Mouse (Mus musculus): ENCODE measurements around the gene Ndufs7. TPM values are rescaled to one million over a fixed set of nuclear protein-coding genes. Genes with fewer than 3 reads are reported as not detected.

Ndufs7 gene
- total RNA-seq (2021) (1,000 to 10,000 TPM in 1 of 2 experiments, 100 to 1,000 TPM in 1; 943 to 1,108 TPM), polyA plus RNA-seq (2012; rRNA removed) (1,263 and 1,990 TPM in 2 replicates)
- long read RNA-seq, transcript Ndufs7-201 (8 exons, 758 nt) = major isoform, 669 of 2,026 reads
- long read RNA-seq, partial matches to known transcripts = 1,334 of 2,026 reads
- long read RNA-seq, other reads (novel, unspliced or antisense) = 19 of 2,026 reads

- intact Hi-C loops (cut with DNase I) = loop anchor here (1.0 to 2.0 kb wide), 2 partner anchors 11 to 22 kb away; partner anchors contain the start of gene Mum1
These were observed at the start of gene Ndufs7 for GRCm38 (mm10) chr10:80248971-80249640. Ndufs7 (plus strand) TSS chr10:80249121.

GRCm38 (mm10) chr10:80199440-80200008 lies 49.4 kb upstream of the Ndufs7 start:
- intact Hi-C loops (cut with DNase I) = loop anchor here (1.0 to 2.0 kb wide), 2 partner anchors 27 to 46 kb away; partner anchors contain the start of gene Mum1
- no peak overlapping the region for H3K4me3 ChIP-seq
- no peaks in the 10 kb centered on the region; the same call in 1 of the 2 replicates for H3K27me3 ChIP-seq (ENCODE audit: control insufficient read depth, insufficient read depth, low read length)
- peak; percentile 73 to 82 for DNase-seq
- H3K4me1 ChIP-seq (ENCODE audit: control insufficient read depth, insufficient read depth, low read length) = peaks cover 2% of the 10 kb centered on the region
- H3K79me2 ChIP-seq (replicated peaks; ENCODE audit: control insufficient read depth, insufficient read depth, low read length) = no peaks in the 10 kb centered on the region
- no peaks in the 10 kb centered on the region for H3K36me3 ChIP-seq (ENCODE audit: control insufficient read depth, insufficient read depth, low read length)
- no peak; the same call in 1 of the 2 replicates for TF ChIP-seq CTCF (IDR thresholded peaks at IDR 0.05)
- TF ChIP-seq EP300 (IDR thresholded peaks at IDR 0.05; ENCODE audit: insufficient read depth, low read depth, low read length) = peak; percentile 81
- no peak overlapping the region for H3K9ac ChIP-seq (ENCODE audit: low read depth, low read length)
- no peak overlapping the region for H3K27ac ChIP-seq
- WGBS = 57% methylated on average over 3 of the region's 3 CpGs

More at GRCm38 (mm10) chr10:80248971-80249640, at the start of gene Ndufs7:
- DNase-seq = peak; percentile 94 to 95
- WGBS = under 1% methylated on average over 53 of the region's 53 CpGs
- Histone ChIP-seq H3K27ac (peak within 1 kb of the TSS; percentile 96), H3K79me2 (replicated peaks; ENCODE audit: control insufficient read depth, insufficient read depth, low read length) (peaks cover 8% of the 10 kb centered on the region), H3K4me3 (peak within 1 kb of the TSS; percentile 90), H3K27me3 (ENCODE audit: control insufficient read depth, insufficient read depth, low read length) (no peaks in the 10 kb centered on the region), H3K4me1 (ENCODE audit: control insufficient read depth, insufficient read depth, low read length) (peaks cover 10% of the 10 kb centered on the region), H3K9ac (ENCODE audit: low read depth, low read length) (peak within 1 kb of the TSS; percentile 96), H3K36me3 (ENCODE audit: control insufficient read depth, insufficient read depth, low read length) (no peaks in the 10 kb centered on the region; the same call in 1 of the 2 replicates)
- peak; percentile 96 for TF ChIP-seq POLR2A (IDR thresholded peaks at IDR 0.05; ENCODE audit: insufficient read depth, low read depth, low read length)
- no peak for TF ChIP-seq CTCF (IDR thresholded peaks at IDR 0.05)
- TF ChIP-seq EP300 (IDR thresholded peaks at IDR 0.05; ENCODE audit: insufficient read depth, low read depth, low read length) = peak; percentile 74

GRCm38 (mm10) chr10:80200485-80200884 lies 48.4 kb upstream of the Ndufs7 start:
- H3K4me1 ChIP-seq (ENCODE audit: control insufficient read depth, insufficient read depth, low read length) = peaks cover 2% of the 10 kb centered on the region
- TF ChIP-seq CTCF (IDR thresholded peaks at IDR 0.05) (no peak), EP300 (IDR thresholded peaks at IDR 0.05; ENCODE audit: insufficient read depth, low read depth, low read length) (no peak), POLR2A (IDR thresholded peaks at IDR 0.05; ENCODE audit: insufficient read depth, low read depth, low read length) (no peak)
- H3K27me3 ChIP-seq (ENCODE audit: control insufficient read depth, insufficient read depth, low read length) = no peaks in the 10 kb centered on the region; the same call in 1 of the 2 replicates
- intact Hi-C loops (cut with DNase I) = no loop called here
- H3K9ac ChIP-seq (ENCODE audit: low read depth, low read length) = no peak overlapping the region
- H3K79me2 ChIP-seq (replicated peaks; ENCODE audit: control insufficient read depth, insufficient read depth, low read length) = no peaks in the 10 kb centered on the region
- DNase-seq = no peak
- WGBS = 79% methylated on average over 6 of the region's 6 CpGs
- no peaks in the 10 kb centered on the region for H3K36me3 ChIP-seq (ENCODE audit: control insufficient read depth, insufficient read depth, low read length)
- H3K27ac ChIP-seq = no peak overlapping the region
- H3K4me3 ChIP-seq = no peak overlapping the region

- TF ChIP-seq POLR2A (IDR thresholded peaks at IDR 0.05; ENCODE audit: insufficient read depth, low read depth, low read length) (no peak), EP300 (IDR thresholded peaks at IDR 0.05; ENCODE audit: insufficient read depth, low read depth, low read length) (no peak), CTCF (IDR thresholded peaks at IDR 0.05) (no peak)
- DNase-seq = no peak
- peaks cover 2% of the 10 kb centered on the region for H3K4me1 ChIP-seq (ENCODE audit: control insufficient read depth, insufficient read depth, low read length)
- no peaks in the 10 kb centered on the region for H3K79me2 ChIP-seq (replicated peaks; ENCODE audit: control insufficient read depth, insufficient read depth, low read length)
- no peak overlapping the region for H3K27ac ChIP-seq
- H3K9ac ChIP-seq (ENCODE audit: low read depth, low read length) = no peak overlapping the region
- intact Hi-C loops (cut with DNase I) = no loop called here
- WGBS = 36% methylated on average over 7 of the region's 7 CpGs
- H3K4me3 ChIP-seq = no peak overlapping the region
- H3K27me3 ChIP-seq (ENCODE audit: control insufficient read depth, insufficient read depth, low read length) = no peaks in the 10 kb centered on the region
- no peaks in the 10 kb centered on the region for H3K36me3 ChIP-seq (ENCODE audit: control insufficient read depth, insufficient read depth, low read length)
These were observed 44.9 kb upstream of the Ndufs7 start for GRCm38 (mm10) chr10:80204055-80204454.

- H3K9ac ChIP-seq (ENCODE audit: low read depth, low read length) = no peak overlapping the region
- no peak for TF ChIP-seq CTCF (IDR thresholded peaks at IDR 0.05)
- TF ChIP-seq POLR2A (IDR thresholded peaks at IDR 0.05; ENCODE audit: insufficient read depth, low read depth, low read length) = no peak
- no peak for TF ChIP-seq EP300 (IDR thresholded peaks at IDR 0.05; ENCODE audit: insufficient read depth, low read depth, low read length)
- no peak for DNase-seq
- H3K36me3 ChIP-seq (ENCODE audit: control insufficient read depth, insufficient read depth, low read length) = no peaks in the 10 kb centered on the region
- intact Hi-C loops (cut with DNase I) = no loop called here
- no peaks in the 10 kb centered on the region for H3K79me2 ChIP-seq (replicated peaks; ENCODE audit: control insufficient read depth, insufficient read depth, low read length)
- 91% methylated on average over 1 of the region's 1 CpGs for WGBS
- H3K27ac ChIP-seq = no peak overlapping the region
- H3K27me3 ChIP-seq (ENCODE audit: control insufficient read depth, insufficient read depth, low read length) = no peaks in the 10 kb centered on the region
- H3K4me3 ChIP-seq = no peak overlapping the region
- H3K4me1 ChIP-seq (ENCODE audit: control insufficient read depth, insufficient read depth, low read length) = no peaks in the 10 kb centered on the region
These were observed 41.7 kb upstream of the Ndufs7 start for GRCm38 (mm10) chr10:80207201-80207600.

Measured in heart, adult 2 months (tissue).